Mouse (Mus musculus) megakaryocyte, embryonic 14.5 days (primary cell): ENCODE measurements around the gene Dock6.

ENCODE experiments used
- FLI1 ChIP-seq: IDR thresholded peaks from 2 replicates; pipeline ENCODE4 v1.6.1; 2012; ENCODE audit warnings: low read length, inconsistent platforms, mixed read lengths
- GATA1 ChIP-seq: IDR thresholded peaks from 3 replicates; pipeline ENCODE4 v1.6.1; 2012; ENCODE audit warnings: mixed read lengths, low read length, inconsistent platforms, borderline replicate concordance

- TF ChIP-seq GATA1 = no peak
- no peak for TF ChIP-seq FLI1
Measured at GRCm38 (mm10) chr9:21806363-21806762, 46.1 kb downstream of the Dock6 start.
